Mouse (Mus musculus) limb, embryonic 10.5 days (tissue): ENCODE results near the gene Nfib. TPM values are rescaled to one million over a fixed set of nuclear protein-coding genes. Genes with fewer than 3 reads are reported as not detected.

Experiments used
- DNase-seq: peaks from one replicate; pipeline ENCODE4 v3.0.0-alpha.2; 2017; ENCODE audit warnings: low spot score
- H3K27ac ChIP-seq: fragments of 300-500 bp; sonication (generic); 2 replicates; pipeline ENCODE4 v1.5.1; 2016; ENCODE audit warnings: mild to moderate bottlenecking
- H3K27me3 ChIP-seq: fragments of 300-500 bp; sonication (generic); 2 replicates; pipeline ENCODE4 v1.6.1; 2016; ENCODE audit warnings: low read depth, mild to moderate bottlenecking; ENCODE audit not compliant: poor library complexity, severe bottlenecking
- H3K36me3 ChIP-seq: fragments of 300-500 bp; sonication (generic); 2 replicates; pipeline ENCODE4 v1.6.1; 2016; ENCODE audit warnings: mild to moderate bottlenecking, moderate library complexity
- H3K4me1 ChIP-seq: fragments of 300-500 bp; sonication (generic); 2 replicates; pipeline ENCODE4 v1.6.1; 2016
- H3K4me3 ChIP-seq: fragments of 300-500 bp; sonication (generic); 2 replicates; pipeline ENCODE4 v1.5.1; 2016; ENCODE audit warnings: mild to moderate bottlenecking, moderate library complexity
- H3K9me3 ChIP-seq: fragments of 300-500 bp; sonication (generic); replicated peaks from 2 replicates; pipeline ENCODE4 v1.6.1; 2016; ENCODE audit warnings: mild to moderate bottlenecking
- WGBS: fragments of 180-500 bp; shearing (Covaris S2); methylation state at CpG from one replicate; pipeline ENCODE4 v1.1.7; 2016; 5-methylcytosine and 5-hydroxymethylcytosine counted together
- polyA plus RNA-seq: library from polyadenylated mRNA; unstranded; fragments of >200 nt; fragmentation: Nextera tagmentation; extraction: Ambion mirVana; gene quantifications from 2 replicates; pipeline ENCODE4 v1.2.1, GENCODE M21; 2016

Gene Nfib
- polyA plus RNA-seq, 1 experiment from 2014 or later = 23.4 TPM

GRCm38 (mm10) chr4:82250355-82250659 lies 455.2 kb downstream of the Nfib start:
- Histone ChIP-seq H3K9me3 (no peaks in the 10 kb centered on the region), H3K27ac (0 out of 2 replicates have a peak overlapping the region, but pooled peaks have one; percentile 15), H3K27me3 (no peaks in the 10 kb centered on the region), H3K4me1 (peaks cover 10% of the 10 kb centered on the region), H3K4me3 (no peak overlapping the region), H3K36me3 (no peaks in the 10 kb centered on the region)
- no peak for DNase-seq
- WGBS = 63% methylated on average over 5 of the region's 5 CpGs

GRCm38 (mm10) chr4:82249518-82250354 lies 455.8 kb downstream of the Nfib start:
- H3K27me3 ChIP-seq = no peaks in the 10 kb centered on the region
- H3K9me3 ChIP-seq = no peaks in the 10 kb centered on the region
- 78% methylated on average over 11 of the region's 11 CpGs for WGBS
- H3K27ac ChIP-seq = 0 out of 2 replicates have a peak overlapping the region, but pooled peaks have one; percentile 15
- H3K4me1 ChIP-seq = peaks cover 10% of the 10 kb centered on the region
- no peak for DNase-seq
- H3K36me3 ChIP-seq = no peaks in the 10 kb centered on the region
- H3K4me3 ChIP-seq = no peak overlapping the region

DNA sequence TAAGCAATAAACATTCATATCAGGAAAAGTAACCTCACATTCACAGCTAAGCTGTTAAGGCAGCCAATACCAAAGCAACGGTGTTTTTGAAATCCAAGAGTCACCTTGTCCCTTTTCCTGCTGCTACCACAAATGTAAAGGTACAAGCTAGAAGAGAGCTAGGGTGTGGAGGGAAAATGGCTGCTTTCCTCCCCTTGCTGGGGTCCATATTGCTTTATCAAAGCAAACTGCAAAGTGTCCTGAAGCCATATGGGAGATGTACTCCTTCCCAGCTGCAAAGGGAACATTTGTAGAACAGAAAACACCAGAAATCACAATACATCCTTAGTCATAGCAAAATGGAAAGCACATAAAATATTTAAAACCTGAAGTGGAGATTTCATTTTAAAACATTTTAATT lies 456.6 kb downstream of the Nfib start:
- H3K9me3 ChIP-seq = no peaks in the 10 kb centered on the region
- DNase-seq = no peak
- H3K4me3 ChIP-seq = no peak overlapping the region
- no peaks in the 10 kb centered on the region for H3K36me3 ChIP-seq
- no peak overlapping the region for H3K27ac ChIP-seq
- 78% methylated on average over 1 of the region's 1 CpGs for WGBS
- peaks cover 10% of the 10 kb centered on the region for H3K4me1 ChIP-seq
- no peaks in the 10 kb centered on the region for H3K27me3 ChIP-seq

DNA sequence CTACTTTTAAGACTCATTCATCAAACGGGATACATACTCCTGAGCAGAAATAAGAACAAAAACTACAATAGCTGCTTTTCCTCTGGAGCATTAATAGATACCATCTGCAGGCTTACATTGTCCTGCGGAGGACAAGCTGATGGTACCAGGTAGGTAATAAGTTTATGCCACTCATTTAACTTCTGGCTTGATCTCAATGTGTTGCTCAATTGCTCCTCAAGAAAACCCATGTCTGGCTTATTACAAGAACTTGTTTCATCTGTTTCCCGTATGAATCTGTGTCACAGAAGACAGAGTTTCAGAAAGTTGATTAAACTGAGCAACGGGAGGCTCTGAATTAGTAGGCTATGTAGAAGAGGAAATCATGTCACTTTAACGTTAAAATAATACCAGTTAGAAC lies 457.5 kb downstream of the Nfib start:
- H3K27ac ChIP-seq = no peak overlapping the region
- WGBS = 86% methylated on average over 5 of the region's 5 CpGs
- no peak for DNase-seq

GRCm38 (mm10) chr4:82246290-82246689 lies 459.3 kb downstream of the Nfib start:
- H3K9me3 ChIP-seq = no peaks in the 10 kb centered on the region
- H3K4me3 ChIP-seq = no peak overlapping the region
- 86% methylated on average over 2 of the region's 2 CpGs for WGBS
- no peaks in the 10 kb centered on the region for H3K36me3 ChIP-seq
- peaks cover 10% of the 10 kb centered on the region for H3K4me1 ChIP-seq
- H3K27me3 ChIP-seq = no peaks in the 10 kb centered on the region
- H3K27ac ChIP-seq = no peak overlapping the region
- no peak for DNase-seq

More for the DNA sequence above, 457.5 kb downstream of the Nfib start:
- Histone ChIP-seq H3K27me3 (no peaks in the 10 kb centered on the region), H3K9me3 (no peaks in the 10 kb centered on the region), H3K4me3 (no peak overlapping the region), H3K4me1 (peaks cover 10% of the 10 kb centered on the region), H3K36me3 (no peaks in the 10 kb centered on the region)

Other genes starting within 250 kb of the Nfib start
- gene Zdhhc21, start 154.2 kb upstream of the Nfib start, polyA plus RNA-seq = 8.6 and 10.4 TPM in 2 replicates
- 0.29 TPM in 1 of 2 replicates, not detected in the other for gene Cer1, start 179.4 kb upstream of the Nfib start, polyA plus RNA-seq